Mouse (Mus musculus): ENCODE data around the gene Tex2.

DNA sequence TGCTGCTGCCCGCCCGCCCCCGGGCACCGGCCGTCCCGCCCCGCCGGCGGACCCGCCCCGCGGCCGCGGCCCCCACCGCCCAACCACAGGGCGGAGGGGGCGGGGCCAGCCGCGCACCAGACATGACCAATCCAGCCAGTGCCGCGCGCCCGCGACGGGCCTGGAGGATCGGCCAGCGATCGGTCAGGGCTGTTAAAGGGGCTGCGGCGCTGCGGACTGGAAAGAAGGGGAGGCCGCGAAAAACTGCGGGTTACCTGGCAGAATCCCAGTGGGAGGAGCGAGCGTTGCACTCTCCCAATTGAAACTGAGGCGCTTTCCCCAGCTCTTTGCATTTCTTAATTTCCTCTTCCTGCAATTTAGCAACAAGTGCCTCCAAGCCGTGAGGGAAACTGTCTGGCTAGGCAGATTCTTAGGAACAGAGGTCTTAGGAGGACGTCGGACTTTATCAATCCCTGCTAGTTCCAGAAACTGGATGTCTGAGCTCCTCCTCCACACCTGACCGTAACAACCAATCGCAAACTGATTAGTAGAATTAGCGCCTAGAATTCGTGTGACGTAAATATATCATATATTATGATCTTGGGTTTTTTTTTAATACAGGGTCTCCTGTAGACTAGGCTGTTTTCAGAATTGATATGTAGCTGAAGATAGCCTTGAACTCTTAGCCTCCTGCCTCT is at the start of gene Tex2:
- TF ChIP-seq MEF2A (IDR thresholded peaks at IDR 0.05; ENCODE audit: borderline replicate concordance, low read depth, low read length) (peak; percentile 89), NELFE (IDR thresholded peaks at IDR 0.05; ENCODE audit: low read depth, low read length) (peak; percentile 63; the same call in 1 of the 2 replicates), CTCF (conservative IDR thresholded peaks at IDR 0.05 in 1 of 2, IDR thresholded peaks at IDR 0.05 in 1 of 2; ENCODE audit: low read depth in 2 of 2, low read length in 2 of 2) (no peak), POLR2A (IDR thresholded peaks at IDR 0.05; ENCODE audit: low read depth, low read length) (peak; percentile 48)

Measured in CH12.LX (cell line).